Mouse (Mus musculus): ENCODE results near the gene Oxa1l.

GRCm38 (mm10) chr14:54381816-54382215, 21.2 kb downstream of the Oxa1l start:
- TF ChIP-seq POLR2A (IDR thresholded peaks at IDR 0.05; ENCODE audit: extremely low read depth, insufficient read depth, low read length) (no peak), CTCF (IDR thresholded peaks at IDR 0.05; ENCODE audit: extremely low read depth, insufficient read depth, low read length) (no peak)

All from cortical plate, adult 2 months (tissue).